Mouse (Mus musculus): Measurements from ENCODE around the gene Mrpl2.

Mrpl2 gene

DNA sequence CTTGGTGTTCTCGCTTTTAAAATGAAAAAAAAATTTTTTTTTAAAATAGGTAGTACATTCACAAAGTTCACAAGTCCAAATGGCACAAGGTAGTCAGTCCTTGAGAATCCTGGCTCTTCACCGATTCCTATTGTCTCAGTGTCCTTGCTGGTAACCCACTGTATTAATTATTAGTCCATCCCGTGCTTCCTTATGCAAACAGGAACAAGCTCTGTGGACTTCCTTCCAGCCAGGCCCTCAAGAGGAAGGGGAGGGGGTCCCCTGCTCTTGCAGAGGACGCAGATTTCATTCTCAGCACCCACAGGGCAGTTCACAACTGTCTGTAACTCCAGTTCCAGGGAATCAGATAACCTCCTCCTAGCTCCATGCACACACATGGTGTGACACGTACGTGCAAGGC lies 10.0 kb downstream of the Mrpl2 start:
- intact Hi-C loops (cut with DNase I), result loop anchor here (10.0 kb wide), 1 partner anchor 49 kb away; the partner anchor contains the start of gene Ppp2r5d

DNA sequence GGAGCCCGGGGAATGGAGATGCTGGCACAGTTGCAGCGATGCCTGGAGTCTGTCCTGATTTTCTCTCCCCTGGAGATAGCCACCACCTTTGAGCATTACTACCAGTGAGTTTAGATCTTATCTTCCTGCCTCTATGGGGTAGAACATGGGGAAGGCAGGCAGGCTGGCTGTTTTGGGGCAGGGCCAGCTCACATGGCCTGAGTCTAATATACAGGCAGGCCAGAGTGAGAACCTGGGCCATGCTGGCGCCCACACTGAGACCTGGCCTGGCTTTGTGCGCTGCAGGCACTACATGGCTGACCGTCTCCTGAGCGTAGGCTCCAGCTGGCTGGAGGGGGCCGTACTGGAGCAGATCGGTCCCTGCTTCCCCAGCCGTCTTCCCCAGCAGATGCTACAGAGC lies 15.3 kb downstream of the Mrpl2 start:
- intact Hi-C loops (cut with DNase I), result no loop called here

DNA sequence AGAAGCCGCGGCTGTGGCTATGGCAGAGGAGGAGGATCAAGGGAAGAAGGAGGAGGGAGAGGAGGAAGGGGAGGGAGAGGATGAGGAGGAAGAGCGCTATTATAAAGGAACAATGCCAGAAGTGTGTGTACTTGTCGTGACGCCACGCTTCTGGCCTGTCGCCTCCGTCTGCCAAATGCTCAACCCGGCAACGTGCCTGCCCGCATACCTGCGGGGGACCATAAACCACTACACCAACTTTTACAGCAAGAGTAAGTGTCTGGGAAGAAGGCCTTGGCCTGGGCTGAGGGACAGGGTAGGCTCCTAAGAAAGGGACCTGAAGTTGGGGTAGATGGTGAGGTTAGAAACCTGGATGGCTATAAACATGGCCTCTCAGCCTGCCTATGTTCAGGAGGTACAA lies 16.0 kb downstream of the Mrpl2 start:
- intact Hi-C loops (cut with DNase I), result no loop called here

DNA sequence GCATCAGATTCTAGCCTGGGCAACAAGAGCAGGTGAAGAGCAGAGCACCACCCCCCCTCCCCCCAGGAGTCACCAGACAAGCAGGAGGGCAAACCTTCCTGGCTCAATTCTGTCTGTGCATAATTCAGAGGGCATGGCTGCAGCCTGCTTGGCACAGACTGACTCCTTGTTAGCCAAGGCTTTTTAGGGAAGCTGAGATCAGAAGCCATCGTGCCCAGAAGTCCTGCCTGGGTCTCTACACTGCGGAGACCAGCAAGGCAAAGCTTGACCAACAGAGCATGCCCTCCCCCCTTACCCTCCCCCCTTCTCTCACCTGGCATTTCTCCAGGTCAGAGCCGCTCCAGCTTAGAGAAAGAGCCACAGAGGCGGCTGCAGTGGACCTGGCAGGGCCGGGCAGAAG lies 16.7 kb downstream of the Mrpl2 start:
- intact Hi-C loops (cut with DNase I), result no loop called here

DNA sequence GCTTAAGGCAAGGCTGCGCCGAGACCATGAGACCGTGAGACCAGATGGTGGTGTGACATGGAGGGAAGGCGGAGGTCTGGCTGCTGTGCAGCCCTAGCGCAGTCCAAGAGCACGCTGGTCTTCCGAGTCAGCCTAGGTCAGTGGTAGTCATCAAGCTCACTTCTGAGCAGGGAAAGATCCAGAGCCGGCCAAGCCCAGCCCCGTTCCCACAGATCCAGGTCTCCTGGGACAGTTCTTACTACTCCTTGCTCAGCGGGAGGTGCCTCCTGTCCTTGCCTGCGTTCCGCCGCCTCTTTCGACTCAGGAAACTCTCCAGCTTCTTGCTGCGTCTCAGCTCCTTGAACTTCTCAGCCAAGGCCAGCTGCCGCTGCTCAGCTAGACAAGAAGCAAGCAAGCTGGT lies 21.7 kb downstream of the Mrpl2 start:
- intact Hi-C loops (cut with DNase I), result no loop called here

DNA sequence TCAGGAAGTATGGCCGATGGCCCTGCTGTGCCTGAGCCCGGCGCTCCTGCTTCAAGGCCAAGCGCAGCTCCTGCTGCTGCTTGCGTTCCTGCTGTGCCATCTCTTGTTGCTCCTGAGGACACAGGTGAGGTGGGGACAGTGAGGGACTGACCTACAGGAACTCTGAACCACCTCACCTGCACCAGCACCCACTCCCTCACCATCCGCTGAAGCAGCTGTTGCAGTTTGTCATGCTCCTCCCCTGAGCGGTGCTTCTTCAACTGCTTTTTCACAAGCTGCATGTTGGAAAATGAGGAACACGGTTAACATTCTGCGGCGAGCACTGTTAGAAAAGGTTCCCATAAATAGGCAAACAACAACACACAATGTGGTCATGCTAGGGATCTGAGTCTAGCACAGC lies 23.9 kb downstream of the Mrpl2 start:
- intact Hi-C loops (cut with DNase I), result no loop called here

DNA sequence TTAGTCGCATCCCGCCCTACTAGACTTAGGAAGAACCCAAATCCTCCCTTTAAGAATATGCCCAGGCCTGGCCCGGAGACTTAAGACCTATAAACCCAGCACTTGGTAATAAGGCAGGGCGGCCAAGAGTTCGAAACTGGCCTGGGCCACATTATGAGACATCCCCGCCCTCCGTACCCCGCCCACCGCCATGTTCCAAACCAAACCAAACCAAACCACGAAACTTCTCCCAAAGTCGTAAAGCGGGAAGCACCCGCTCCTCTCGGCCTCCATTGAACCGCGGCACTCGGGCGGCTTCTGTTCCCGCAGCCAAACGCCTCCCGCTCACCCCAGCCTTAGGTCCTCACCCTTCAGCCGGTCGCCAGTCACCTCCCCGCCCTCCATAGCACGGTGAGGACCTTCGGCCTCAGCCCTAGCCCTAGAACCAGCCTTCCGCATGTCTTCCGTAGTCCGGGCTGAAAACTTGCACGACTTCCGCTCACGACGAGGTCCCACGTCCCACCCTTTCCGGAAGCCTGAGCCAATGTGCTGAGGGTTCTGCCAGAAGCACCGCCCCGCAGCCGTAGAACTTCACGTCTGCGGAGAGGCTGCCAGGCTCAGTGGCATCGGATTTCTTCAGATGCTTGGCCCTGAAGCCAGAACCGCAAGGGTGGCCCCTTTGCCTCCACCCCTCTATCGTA lies 28.0 kb downstream of the Mrpl2 start, which contains the start of gene Rrp36:
Rrp36 (minus strand) TSS at position 503 of the 680 bp plus-strand sequence.
- intact Hi-C loops (cut with DNase I), result no loop called here

DNA sequence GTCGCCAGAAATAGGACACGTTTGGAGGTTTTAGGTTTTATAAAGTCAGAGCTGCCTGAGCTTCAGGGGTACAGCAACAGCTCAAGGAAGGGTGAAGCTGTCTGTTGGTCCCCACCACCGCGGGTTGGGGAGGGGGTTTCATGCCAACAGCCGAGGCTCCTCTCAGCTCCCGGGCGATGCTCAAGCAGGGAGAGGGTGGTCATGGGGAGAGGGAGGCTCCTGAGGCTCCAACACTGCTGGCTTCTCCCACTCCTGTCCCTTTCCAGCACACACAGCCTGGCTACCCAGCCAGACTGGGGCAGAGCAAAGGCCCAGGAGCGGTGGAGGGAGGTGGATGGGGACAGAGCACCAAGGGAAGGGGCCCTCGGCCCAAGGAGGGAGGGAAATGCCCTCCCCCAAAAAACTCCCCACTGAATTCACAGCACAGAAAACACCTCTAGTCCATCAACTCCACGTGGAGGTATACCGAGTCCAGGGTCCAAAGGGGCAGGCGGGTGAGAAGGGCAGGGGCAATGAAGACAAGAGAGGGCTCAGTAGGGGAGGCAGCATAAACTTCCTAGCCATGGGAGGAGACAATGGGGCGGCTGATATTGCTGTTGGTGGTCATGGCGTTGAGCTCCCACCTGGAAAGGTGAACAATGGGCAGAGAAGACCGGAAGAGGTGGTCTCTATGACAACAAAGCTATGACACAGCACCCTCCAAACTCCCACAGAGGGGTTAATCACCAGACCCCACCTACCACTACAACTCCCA lies 28.7 kb downstream of the Mrpl2 start:
- intact Hi-C loops (cut with DNase I), result loop anchor here (5.0 kb wide), 1 partner anchor 38 kb away; the partner anchor contains the start of gene Pex6

DNA sequence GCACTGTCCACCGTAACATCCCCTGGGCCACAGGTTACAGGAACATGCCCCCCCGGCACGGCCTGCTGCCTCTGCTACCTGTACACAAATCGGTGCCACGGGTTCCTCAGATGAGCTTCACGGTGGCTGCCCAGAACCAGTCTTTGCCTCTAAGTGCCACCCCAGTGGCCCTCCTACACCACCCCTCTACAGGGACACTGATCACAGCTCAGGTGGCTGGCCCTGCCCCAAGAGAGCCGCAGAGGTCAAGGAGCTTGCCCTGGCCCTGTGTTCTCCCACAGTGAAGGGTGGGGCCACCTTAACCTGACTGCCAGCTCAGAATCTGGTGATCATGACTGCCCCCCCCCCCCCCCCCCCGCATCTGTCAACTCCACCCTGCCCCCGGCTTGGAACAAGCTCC lies 32.4 kb downstream of the Mrpl2 start, which contains the start of gene Mea1:
Mea1 (plus strand) TSS at position 378 of the 400 bp plus-strand sequence.
- intact Hi-C loops (cut with DNase I), result loop anchor here (5.0 kb wide), 1 partner anchor 34 kb away; the partner anchor contains the start of gene Pex6

DNA sequence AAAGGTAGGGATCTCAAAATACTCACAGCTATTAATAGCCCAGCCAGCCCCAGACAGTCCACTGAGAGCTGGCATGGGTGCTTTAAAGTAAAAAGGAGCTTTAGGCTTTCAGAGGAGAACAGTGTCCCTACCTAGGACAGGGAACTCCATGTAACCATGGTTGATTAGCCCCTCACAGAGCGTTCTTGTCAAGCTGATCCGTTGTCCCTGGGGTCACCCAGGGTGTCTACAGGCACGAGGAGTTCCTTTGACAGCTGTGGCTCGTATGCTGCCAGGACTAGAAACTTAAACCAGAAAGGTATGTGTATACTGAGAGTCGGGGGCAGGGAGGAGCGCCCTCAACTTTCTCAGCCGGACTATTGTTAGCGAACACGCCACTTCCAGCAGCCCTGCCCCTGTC lies 32.9 kb downstream of the Mrpl2 start:
- intact Hi-C loops (cut with DNase I), result loop anchor here (5.0 kb wide), 1 partner anchor 33 kb away; the partner anchor contains the start of gene Pex6

DNA sequence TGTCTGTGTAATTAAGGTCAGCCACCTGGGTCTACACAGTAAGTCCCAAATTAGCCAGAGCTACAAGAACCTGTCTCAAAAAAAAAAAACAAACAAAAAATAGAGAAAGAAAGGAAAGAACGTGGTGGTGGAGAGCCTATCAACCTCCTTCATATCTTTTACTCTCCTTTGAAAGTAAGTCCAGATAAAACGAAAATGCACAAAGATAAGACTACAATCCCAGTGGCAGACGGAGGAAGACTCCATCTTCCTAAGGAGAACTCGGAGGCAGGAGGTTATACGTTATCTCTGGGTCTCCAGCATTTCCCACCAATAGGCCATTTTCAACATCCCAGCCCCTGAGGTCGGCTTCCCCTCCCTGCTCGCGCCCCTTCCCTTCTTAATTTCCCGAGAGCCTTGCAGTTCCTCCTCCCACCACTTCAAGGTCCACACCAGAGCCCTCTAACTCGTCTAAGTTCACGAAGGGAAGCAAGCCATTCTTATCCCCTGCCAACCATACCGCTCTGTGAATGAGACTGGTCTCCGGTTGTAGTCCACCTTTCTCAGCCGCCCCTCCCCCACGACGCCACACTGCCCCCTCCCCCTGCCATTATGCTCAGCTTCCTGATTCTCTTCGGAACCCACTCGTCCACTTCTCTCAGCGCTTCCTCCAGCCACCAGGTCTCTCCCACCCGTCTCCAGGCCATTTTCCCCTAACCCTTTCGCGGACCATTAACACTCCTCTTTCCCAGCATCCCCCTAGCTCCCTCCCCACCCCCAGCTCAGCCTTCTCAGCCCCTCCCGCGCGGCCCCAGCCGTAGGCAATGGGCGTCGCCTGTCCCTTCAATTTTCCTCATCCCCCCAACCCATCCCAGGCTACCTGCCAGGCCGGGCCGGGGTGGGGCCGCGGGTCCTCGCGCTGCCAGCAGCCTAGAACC lies 34.1 kb downstream of the Mrpl2 start:
- intact Hi-C loops (cut with DNase I), result loop anchor here (5.0 kb wide), 1 partner anchor 32 kb away; the partner anchor contains the start of gene Pex6

DNA sequence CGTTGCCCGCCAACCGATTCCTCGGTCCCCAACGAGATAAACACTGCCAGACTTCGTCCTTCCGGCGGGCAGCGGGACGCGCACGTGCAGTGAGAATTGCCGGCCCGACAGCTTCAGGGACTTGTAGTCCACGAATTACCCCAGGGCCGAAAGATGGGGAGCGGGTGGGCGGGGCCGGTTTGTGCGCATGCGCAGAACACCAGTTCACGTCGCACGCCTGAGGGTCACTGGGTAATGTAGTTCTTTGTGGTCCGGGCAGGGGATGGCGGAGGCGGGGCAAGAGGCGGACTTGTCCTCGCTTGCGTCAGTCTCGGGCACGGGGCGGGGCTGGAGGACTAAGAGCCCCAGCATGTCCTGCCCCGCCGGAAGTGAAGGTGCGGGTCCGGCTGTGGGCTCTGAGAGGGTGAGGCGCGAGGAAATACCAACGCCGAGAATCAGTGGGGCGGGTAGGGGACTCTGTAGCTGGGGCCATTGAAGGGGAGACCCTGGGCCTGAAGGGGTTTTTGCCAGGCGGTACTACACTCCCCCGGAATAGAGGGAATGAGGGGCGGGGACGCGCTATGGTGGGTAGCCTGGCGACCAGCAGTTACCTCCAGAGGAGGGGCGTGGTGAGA lies 34.8 kb downstream of the Mrpl2 start, which contains the start of gene Klhdc3:
Klhdc3 (minus strand) TSS at position 155 of the 614 bp plus-strand sequence.
- intact Hi-C loops (cut with DNase I), result no loop called here

DNA sequence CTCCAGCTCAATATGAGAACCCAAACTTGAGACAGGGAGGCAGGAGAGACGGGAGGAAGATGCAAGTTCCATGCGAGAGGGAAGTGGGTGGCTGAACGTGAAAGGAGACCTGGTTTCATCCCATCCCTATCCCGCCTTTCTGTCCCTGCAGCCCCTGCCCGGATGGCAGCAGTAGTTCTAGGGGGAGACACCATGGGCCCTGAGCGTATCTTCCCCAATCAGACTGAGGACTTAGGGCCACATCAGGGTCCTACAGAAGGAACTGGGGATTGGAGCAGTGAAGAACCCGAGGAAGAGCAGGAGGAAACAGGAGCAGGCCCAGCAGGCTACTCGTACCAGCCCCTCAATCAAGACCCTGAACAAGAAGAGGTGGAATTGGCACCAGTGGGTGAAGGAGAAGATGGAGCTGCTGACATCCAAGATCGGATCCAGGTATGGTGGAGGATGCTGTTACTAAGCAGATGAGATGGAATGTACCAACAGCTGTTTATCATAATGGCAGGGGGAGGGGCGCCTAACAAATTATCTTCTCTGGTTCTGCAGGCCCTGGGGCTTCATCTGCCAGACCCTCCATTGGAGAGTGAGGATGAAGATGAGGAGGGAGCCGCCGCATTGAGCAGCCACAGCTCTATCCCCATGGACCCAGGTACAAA lies 35.6 kb downstream of the Mrpl2 start:
- intact Hi-C loops (cut with DNase I), result no loop called here

DNA sequence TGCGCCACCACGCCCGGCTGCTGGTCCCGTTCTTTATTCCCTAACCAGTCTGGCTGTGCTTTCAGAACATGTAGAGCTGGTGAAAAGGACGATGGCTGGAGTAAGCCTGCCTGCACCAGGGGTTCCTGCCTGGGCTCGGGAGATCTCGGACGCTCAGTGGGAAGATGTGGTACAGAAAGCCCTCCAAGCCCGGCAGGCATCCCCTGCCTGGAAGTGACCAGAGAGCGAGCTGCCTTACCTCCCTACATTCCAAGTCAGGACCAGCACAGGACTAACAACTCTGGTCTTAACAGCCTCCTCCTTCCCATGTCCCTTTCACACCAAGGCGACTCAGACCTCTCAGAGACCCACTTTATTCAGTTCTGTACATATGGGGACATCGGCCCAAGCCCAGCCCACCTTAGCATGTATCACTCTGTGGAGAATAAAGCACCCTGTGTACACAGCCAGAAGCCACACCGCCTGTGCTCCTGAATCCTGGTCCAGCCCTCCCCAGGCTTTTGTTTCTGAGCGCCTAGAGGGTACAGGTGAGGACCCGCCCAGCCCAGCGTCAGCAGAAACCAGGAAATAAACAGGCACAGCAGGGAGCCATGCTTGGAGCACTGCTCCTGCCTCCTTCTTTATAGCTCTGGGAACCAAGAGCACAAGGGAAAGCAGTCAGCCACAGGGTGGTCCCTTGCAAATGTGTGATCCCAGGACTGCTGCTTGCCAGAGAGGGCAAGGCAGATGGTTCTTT lies 36.8 kb downstream of the Mrpl2 start:
- intact Hi-C loops (cut with DNase I), result no loop called here

DNA sequence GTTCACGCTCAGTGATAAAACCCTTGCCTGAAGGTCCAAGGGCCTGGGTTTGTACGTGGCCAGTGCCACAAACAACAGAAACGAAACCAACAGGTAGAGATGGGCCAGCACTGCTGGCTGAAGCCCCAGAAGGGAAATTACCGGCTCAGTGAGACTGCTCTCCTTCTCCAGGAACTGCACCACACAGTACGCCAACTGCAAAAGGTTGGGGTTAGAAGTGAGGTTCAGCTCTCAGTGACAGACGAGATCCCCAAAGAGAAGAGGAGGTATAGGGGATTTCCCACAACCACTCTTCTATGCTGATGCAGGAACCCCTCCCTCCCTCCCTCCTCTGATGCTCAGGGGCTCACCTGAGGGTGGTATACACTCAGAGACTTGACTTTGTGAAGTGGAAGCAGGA lies 39.9 kb downstream of the Mrpl2 start:
- intact Hi-C loops (cut with DNase I), result no loop called here

DNA sequence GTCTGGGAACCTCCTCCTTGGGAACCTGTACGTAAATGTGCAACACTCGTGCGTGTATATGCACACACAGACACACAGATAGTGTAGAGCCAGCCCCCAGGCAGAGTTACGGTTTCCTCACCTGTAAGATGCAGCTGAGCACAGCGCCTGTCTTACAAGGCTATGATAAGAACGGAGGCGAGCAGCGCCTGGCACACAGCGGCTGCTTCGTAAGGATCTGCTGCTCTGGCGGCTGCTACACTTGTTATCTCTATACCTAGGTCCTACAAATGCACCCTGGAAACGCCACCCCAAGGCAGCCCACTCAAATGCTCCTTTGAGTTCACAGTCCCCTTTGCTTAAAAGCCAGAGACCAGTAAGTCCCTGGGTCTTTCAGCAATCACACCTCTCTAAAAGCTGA lies 44.6 kb downstream of the Mrpl2 start:
- intact Hi-C loops (cut with DNase I), result no loop called here

DNA sequence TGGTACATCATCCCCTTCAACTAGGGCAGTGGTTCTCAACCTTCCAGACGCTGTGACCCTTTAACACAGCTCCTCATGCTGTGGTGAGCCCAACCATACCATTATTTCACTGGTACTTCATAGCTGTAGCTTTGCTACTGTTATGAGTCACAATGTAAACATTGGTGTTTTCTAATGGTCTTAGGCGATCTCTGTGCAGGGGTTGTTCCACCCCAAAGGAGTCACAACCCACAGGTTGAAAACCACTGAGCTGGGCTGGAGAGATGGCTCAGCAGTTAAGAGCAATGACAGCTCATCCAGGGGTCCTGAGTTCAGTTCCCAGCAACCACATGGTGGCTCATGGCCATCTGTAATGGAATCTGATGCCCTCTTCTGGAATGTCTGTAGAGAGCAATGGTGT lies 45.4 kb downstream of the Mrpl2 start:
- intact Hi-C loops (cut with DNase I), result no loop called here

DNA sequence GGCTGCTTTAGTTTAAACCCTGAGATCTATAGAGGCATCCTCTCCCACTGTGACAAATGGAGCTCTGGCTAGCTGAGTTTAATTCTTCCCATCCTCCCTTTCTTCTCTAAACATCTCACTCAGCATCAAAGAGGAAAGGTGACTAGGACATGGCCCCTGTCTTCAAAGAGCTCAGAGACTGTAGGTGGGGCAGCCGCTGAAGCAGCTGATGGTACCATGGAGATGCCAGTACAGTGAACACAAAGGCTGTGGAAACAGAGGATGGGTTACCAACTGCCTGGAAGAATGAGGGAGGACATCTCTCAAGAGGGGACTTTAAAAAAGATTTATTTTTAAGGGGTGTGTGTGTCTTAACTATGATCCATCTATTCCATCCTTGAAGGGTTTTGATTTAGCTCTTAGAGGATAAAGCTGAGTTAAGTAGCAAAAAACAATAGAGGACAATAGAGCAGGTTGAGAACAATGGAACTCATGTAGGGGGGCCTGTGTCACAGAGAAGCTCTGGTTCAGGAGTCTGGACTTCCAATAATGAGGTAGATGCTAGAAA lies 48.6 kb downstream of the Mrpl2 start:
- intact Hi-C loops (cut with DNase I), result no loop called here

DNA sequence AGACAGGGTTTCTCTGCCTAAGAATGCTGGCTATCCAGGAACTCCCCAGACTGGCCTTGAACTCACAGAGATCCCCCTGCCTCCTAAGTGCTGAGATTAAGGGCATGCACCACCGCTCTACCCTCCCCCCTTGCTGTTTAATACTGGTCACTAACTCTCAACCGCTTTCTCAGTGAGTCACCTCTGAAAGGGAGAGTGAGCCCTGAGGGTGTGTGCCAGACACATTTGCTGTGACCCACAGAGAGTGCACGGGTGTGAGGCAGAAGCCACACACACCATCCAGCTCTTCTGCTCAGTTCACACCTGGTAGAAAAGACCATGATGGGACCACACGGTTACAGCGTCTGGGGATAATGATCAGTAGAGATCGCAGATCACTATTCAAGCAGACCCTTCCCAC lies 52.5 kb downstream of the Mrpl2 start:
- intact Hi-C loops (cut with DNase I), result no loop called here

Measured in adrenal gland (tissue).